Mouse (Mus musculus) frontal cortex, postnatal 25 days (tissue): ENCODE results near the gene Slc4a5.

Source experiments
- DNase-seq, 2 experiments: peaks; one replicate each; pipeline ENCODE4 v3.0.0; 2022; ENCODE audit warnings: low spot score in 2 of 2

Gene Slc4a5

DNA sequence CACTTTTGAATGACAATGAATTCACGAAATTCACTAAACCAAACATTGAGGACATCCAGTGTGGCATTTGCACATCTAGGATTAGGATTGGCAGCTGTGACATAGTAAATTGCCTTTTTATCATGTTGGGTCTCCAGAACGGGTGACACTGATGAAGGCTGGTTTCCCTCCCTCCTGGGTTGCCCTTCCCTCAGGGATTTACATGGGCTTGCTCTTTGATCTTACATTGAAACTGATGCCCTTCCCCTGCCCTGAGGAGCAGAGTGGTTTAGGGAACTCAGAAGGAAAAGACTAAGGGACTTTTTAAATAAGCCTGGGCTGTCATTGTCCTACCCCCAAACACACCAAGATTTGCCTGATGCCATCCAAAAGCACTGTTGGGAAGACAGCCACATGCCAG is 11.9 kb downstream of the Slc4a5 start:
- no peak for DNase-seq

DNA sequence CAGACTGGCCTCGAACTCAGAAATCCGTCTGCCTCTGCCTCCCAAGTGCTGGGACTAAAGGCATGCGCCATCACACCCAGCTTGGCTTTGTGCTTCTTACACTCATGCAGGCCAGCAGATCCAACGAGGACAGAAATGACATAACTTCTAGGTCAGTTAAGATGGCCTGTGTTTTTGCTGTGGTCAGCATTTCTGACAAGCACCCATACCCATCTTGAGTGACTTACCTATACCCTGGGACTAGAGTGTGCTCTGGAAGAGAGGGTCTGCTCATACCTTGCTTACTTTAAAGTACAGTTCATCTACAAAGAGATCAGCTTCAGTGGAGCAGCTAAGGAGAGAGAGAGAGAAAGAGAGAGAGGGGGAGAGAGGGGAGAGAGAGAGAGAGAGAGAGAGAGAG is 13.7 kb downstream of the Slc4a5 start:
- no peak for DNase-seq

DNA sequence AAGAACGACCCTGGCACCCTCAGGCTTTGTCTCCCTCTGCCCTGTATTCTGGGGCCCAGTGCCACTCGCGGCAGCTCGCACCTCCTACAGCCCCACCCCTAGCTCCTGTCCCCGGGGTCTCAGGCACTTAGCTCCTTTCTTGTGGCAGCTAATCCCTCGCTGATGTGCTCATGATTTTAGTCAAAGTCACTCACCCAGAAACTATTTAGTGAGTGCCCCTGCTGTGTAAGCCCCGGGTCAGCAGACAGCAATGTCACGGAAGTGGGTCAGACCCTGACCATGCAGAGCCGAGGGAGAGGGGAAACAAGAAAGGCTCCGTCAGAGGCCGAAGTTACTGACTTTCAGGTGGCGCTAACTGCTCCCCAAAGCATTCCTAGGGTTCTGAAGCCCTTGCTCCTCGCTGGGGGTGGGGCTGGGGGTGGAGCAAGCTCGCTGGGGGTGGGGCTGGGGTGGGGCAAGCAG is 14.7 kb downstream of the Slc4a5 start:
- DNase-seq = no peak

DNA sequence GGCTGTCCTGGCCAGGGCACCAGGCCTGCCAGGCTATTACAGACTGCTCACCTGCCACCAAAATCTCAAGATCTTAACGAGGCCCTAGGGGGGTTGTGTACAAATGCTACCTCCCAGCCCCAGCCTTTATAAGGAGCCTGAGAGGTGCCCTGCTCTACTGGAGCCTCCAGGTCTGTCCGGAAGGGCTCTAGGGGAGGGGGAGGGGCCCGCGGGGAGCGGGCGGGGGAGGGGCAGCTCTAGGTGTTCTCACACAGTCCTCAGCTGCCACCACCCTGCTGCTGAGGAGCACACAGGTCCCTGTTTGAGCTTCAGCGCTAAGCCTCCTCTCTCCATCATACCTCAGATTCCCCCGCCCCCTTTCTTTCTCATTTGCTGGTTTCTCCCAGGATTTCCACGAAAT is 17.5 kb downstream of the Slc4a5 start:
- DNase-seq = no peak

DNA sequence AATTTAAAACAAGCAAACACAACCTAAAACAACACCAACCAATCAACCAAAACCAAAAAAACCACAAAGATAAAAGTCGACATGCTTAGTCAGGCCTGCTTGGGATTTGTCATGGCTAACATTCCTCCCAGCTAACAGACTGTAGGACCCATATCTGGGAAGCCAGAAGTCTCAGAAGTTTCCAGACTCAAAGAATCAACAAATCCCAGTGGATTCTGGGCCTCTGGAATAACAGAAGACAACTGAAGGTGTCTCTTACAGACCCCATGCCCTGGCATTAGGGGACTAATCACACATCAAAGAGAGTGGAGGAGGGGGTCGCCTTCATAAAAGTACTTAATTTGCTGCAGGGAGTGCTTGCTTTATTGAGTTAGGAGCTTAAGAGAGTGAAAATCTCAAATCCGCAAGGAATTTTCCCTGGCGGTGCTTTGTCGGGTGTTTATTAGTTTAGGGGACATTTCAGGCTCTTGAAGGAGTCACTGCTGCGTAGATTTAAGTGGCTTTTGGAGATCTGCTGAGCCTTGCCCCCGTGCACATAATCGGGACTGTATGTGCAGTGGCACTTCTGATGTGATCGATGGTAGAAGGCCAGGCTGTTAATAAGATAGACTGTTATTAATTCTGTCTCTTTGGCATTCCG is 24.9 kb downstream of the Slc4a5 start:
- no peak for DNase-seq

DNA sequence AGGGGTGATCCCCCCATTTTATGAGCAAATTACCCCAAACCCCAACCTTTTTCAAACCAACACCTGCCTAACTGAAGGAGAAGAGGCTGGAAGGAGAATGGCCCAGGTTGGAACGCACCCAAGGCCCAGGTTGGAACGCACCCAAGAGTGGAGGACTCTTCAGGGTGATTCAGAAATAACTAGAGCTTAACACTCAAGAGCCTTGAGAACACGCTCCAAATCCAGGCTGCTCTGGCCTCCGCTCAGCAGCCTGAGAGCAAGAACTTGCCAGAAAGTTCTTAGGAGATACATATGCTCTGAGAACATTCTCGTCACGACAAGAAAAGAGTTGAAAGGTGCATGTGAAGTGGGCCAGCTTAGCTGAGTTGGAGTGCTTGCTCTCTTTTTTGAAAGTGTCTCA is 25.5 kb downstream of the Slc4a5 start:
- DNase-seq = no peak

DNA sequence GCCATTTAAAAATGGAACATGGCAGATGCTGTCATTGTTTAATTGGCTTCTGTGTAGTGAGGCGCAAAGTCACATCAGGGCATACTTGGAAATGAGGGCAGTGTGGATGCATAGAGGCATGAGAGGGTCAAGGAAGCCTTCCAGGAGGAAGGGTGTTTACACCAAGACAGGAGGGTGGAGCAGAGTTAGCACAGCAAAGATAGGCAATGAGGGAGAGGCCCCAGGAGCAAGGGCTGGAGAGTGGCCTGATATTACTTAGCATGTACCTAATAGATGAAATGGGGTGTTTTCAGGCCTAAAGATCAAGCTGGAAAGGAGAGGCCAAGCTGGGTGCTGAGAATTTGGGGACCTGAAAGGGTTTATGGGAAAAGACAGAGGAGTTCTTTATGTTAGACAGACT is 26.4 kb downstream of the Slc4a5 start:
- no peak for DNase-seq

DNA sequence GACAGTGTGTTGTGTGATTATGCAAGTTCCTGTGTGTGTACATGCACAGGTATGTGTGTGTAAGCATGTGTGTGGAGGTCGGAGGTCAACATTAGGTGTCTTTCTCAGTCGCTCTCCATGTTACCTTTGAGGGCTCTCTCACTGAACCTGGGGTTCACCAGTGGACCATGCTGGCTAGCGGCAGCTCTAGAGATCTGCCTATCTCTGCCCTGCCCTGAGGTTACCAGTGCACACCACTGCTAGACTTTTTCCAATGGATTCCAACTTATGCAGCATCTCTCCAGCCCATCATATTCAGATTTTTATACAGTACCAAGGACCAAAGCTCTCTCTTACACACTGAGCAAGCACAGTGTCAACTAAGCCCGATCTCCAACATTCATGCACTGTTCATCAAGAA is 27.1 kb downstream of the Slc4a5 start:
- no peak for DNase-seq

DNA sequence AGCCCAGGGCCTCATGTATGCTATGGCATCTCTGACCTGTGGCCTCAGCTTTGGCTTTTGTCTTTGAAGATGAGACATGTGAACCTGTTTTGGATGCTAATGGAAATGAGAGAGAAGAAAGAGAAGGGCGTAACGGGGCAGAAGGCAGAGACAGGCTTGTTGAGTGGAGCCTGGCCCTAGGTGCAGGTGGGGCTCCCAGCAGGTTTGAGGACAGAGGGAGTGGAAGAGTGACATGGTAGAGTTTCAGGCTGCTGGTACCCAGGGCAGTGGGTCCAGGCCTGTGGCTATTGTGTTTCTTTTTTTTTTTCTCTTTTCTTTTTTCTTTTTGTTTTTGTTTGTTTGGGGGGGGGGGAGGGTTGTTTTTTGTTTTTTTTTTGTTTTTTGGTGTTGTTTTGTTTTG is 27.5 kb downstream of the Slc4a5 start:
- DNase-seq = no peak

DNA sequence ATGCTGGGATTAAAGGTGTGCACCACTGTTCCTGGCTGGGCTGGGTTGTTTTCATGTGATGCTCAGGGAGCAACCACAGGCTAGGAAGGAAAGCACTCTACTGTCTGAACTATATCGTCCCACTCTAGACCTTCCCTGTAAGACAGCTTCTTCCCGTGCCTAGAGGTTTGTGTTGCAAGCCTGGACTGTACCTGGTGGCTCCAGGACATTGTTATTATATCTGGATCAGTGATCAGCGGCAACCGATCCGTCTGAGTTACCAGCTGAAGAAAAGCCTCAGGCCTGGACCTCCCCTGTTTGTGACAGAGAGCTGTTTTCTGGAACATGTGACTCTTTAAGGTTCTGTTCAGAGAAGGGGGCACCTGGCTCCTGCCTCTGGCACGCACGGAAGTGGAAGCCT is 34.6 kb downstream of the Slc4a5 start:
- DNase-seq = no peak

DNA sequence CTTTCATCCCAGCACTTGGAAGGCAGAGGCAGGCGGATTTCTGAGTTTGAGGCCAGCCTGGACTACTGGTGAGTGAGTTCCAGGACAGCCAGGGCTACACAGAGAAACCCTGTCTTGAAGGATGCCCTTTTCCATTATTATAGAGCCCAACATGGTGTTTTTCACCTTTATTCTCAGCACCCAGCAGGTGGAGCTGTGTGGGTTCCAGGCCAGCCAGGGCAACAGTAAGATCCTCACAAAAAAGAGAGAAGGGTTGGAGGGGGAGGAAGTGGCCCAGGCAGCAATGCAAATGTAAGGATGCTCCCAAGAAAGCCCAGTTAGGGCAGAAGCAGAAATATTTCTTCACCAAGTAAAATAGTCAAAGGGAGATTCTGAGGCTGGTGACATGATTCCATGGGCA is 44.9 kb downstream of the Slc4a5 start:
- no peak for DNase-seq

DNA sequence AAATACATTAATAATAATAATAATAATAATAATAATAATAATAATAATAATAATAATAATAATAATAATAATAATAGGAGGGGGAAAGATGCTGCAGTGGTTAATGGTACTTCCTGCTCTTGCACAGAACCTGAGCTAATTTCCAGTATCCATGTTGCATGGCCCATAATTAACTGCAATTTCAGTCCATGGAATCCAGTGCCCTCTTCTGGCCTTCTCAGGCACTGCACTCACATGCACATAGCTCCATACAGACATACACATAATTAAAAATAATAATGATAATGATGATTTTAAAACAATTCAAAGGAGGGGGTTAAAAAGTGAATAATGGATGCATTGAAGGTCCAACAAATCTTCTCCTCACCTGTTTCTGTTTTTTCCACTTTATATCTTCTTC is 45.6 kb downstream of the Slc4a5 start:
- DNase-seq = no peak

DNA sequence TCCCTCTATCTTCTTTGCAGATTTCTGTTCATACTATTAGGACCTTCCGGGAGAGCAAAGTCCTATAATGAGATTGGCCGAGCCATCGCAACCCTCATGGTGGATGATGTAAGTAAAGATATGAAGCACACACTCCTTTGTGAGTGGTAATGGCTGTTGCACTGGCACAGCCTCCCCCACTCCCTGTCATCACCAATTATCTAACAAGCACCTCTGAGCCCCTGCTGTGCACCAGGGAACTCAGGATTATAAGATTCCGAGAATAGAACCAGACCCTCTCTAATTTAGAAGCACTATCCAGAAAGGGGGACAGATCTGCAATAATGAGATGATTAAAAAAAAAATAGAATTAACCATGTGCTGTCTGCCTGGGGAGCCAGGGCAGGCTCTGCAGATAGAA is 46.0 kb downstream of the Slc4a5 start:
- no peak for DNase-seq

DNA sequence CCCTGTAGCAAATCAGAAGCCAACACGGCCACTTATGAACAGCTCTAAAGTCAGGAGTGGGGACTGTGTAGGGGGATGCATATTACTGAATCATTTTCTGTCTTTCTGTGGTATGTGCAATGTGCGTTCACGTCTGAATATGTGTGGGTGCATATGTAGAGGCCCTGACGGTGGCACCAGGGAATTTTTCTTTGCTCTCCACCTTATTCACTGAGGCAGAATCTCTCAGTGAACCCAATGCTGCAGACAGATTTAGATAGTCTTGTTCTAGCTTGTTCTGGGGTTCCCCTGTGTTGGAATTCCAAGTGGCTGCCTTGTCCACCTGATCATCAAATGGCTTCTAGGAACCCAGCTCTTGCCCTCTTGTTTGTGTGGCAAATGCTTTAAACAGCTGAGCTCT is 48.0 kb downstream of the Slc4a5 start:
- no peak for DNase-seq

DNA sequence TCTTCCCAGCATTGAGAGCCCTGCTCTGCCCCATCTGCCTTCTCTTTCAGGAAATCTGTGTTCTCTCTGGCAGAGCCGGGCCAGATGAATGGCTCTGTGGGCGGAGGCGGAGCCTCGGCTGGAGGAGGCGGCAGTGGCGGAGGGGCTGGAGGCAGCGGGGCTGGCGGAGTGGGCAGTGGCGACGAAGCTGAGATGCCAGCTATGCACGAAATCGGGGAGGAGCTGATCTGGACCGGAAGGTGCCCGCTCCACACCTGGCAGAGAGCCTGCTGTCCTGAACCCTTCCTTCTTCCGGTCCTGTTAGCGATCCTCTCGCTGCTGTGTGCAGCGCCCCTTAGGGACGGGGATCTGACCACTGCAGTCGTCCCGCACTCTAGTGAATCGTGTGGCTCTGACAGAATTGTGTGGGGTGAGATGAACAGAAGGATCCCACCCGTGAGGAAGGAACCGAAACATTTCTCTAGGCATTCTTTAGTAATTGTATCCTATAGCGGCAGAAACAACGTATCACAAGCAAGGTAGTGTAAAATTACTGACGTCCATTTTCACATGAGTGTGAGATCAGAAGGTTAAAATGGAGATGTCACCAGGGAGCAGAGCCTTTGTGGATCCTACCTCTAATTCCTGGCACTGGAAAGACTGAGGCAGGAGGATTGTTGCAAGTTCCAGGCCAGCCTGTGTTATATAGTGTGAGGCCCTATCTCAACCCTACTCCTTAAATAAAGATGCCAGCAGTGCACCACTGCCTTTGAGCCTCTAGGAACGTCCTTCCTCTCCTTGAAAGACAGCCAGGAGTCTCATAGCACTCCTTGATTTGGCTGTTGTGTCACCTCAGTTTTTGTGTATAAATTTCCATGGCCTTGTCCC is 48.7 kb downstream of the Slc4a5 start:
- DNase-seq = peak; percentile 65 to 68

DNA sequence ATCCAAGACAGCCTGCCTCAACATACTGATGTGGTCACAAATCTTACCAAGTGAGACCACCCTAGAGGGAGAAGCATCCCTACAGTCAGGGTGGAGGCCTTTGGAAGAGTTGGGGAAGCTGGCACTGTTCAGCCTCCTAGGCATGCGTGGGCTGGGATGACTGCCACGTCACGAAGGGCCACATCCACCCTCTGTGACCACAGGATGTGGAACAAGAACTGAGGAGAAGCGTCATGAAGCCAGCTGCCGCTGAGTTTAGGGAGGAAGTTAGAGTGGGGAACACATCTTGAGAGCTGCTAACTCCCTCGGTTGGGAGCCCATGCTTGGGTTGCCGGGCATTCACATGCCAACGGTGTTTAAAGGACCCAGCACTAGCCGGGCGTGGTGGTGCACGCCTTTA is 54.1 kb downstream of the Slc4a5 start:
- DNase-seq = no peak

DNA sequence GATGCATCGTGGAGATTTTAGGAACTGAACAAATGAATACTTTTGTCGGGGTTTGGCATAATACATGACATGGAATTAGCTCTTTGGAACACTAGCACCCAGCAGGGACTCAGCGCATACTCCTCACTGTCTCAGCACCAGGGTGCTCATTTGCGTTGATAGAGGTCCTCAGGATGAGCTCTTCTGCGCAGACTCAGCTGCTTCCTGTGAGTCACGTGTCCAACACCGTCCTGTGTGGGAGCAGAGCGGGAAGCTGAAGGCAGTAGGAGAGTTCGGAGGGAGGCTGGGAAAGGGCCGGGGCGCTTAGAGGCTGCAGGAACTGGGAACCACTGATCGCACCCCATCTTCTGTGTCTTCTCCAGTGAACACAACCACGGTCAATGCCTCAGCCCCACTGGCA is 57.5 kb downstream of the Slc4a5 start:
- DNase-seq = no peak

DNA sequence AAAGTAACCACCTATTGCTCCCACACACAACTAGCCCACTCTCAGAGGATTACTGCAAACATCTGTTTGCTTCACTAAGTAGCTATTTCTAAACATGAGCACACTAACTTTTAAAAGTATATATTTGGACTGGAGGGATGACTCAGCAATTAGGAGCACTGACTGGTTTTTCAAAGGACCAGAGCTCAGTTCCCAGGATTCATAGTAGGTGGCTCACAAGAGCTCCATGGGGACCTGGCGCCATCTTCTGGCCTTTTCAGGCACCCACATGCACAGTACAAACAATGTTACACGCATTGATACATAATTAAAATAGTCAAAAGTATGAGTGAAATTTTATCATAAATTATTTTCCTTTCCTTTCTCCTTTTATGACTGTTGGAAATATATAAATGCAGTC is 59.3 kb downstream of the Slc4a5 start:
- no peak for DNase-seq

DNA sequence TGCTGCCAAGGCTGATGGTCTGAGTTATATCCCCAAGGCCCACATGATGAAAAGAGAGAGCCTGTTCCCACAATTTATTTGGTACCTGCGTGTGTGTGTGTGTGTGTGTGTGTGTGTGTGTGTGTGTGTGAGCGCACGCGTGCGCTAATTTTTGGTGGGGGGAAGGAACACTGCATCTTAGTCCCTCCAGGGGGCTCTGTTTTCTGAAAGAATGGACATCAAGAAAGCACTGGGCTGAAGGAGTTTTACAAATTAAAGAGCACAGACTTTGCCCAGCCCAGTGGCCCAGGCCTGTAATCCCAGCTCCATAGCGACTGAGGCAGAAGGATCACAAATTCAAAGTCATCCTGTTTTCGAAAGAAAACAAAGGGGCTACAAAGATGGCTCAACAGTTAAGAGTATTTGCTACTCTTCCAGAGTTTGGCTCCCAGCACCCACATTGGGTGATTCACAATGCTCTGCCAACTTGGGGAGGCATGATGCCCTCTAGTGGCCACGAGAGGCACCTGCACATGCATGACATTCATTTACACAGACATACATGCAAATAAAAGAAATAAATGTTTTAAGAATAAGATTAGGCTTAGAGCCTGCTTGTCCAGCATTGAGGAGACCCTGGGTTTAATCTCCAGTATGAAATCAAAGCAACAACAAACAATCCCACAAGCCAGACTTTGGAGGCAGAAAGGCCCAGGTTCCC is 60.8 kb downstream of the Slc4a5 start:
- no peak for DNase-seq

DNA sequence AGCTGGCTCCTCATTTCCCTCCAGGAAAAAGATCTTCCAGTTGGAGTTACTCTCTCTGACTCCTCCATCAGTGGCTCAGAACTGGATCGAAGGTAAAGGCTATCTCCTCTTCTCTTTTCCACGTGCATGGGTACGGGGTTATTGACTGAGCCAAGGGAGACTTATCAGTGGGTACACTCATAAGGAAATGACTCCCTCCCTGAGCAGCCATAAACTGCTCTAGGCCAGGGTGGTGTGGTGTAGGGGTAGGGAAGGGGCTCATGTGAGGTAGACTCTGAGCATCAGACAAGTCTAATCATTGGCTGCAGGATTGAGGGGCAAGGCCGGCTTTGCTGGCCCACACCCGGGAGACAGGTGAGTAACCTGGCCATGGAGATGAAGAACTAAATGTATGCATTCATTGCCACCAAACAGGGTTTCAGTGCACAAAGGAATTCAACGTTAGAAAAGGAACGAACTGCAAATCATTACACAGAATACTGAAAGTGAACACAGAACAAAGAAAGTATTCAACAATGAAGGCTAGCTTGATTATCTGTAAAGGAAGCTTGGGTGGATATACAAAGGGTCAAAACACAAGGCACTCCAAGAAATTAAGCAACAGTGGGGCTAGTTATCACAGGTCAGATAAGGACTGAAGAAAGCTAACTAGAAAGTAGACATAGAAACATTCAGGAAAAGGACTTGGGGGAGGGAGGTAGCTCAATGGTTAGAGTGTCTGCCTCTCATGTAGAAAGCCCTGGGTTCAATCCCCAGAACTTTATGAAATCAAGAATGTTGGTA is 81.0 kb downstream of the Slc4a5 start:
- DNase-seq = no peak

DNA sequence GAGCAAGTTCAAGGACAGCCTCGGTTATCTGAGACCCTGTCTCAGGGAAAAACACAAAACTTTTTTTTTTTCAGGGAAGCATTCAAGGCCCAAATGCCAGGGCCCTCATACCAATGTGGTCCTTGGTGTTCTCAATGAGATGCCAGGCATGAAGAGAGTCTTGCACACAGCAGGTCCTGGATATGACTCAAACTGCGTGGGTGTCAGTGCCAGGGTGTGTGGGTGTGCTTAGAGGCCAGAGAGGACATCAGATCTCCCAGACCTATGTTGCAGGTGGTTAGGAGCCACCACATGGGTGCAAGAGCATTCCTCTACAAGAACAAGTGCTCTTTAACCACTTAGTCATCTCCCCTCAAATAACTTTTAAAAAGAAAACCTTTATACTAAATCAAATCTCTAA is 81.7 kb downstream of the Slc4a5 start:
- DNase-seq = no peak

DNA sequence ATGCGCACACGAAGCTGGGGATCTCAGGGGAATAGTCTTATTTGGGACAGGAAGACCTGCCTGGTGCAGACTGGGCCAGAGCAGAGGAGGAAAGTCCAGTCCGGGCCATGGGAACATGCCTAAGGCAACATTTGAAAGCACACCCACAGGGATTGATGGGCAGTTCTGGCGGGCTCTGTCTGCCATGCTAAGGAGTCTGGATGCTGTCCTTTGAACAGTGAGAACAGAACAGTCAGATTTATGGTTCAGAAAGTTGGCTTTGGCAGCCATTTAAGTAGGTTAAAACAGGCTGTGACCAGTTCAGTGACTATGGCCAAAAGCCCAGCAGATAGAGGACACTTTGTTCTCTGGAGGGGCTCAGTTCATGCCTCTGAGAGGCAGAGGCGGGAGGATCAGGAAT is 82.6 kb downstream of the Slc4a5 start:
- no peak for DNase-seq
